Mouse (Mus musculus) brain, embryonic 14.5 days (tissue): ENCODE data around the gene Gm21060.
"Not testable (repeated sequence)": the region's sequence is repeated elsewhere in the genome, so short reads cannot be mapped to it uniquely, and the experiment has no call there.

ENCODE experiments used
- CTCF ChIP-seq: fragments of 200-500 bp; IDR thresholded peaks from 2 replicates; pipeline ENCODE4 v1.5.1; 2012; ENCODE audit warnings: inconsistent platforms, mild to moderate bottlenecking, moderate library complexity, borderline replicate concordance; ENCODE audit not compliant: insufficient read depth, insufficient read length; ENCODE audit errors: extremely low read depth
- POLR2A ChIP-seq: fragments of 200-500 bp; IDR thresholded peaks from 2 replicates; pipeline ENCODE4 v1.6.1; 2012; ENCODE audit warnings: mild to moderate bottlenecking, inconsistent platforms, borderline replicate concordance; ENCODE audit not compliant: poor library complexity, insufficient read depth, insufficient read length, severe bottlenecking; ENCODE audit errors: extremely low read depth

DNA sequence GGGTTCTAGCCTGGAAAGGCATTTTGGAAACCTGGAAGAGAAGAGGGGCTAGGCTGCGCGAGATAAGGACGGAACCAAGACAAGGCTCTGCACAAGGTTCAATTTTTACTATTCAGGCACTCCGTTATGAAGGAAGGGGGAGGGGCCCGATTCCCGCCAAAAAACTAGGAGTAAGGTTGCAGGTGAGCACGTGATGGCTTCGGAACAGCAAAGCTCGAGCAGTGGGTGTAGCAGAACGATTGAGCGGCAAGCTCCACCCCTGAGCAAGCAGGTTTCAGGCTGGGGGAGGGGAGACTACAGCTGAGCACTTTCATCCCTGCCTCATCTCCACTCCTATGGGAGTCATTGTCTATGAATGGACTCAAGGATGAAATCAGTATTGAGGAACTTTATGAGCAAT, 27.7 kb downstream of the Gm21060 start:
- not testable (repeated sequence) for TF ChIP-seq POLR2A, CTCF
